Mouse (Mus musculus) liver, postnatal 0 days (tissue): ENCODE measurements around the gene Gng12.

Experiments used
- CTCF ChIP-seq: sonication (generic); IDR thresholded peaks from 2 replicates; pipeline ENCODE4 v1.5.1; 2016; ENCODE audit warnings: antibody characterized with exemption, low read depth
- EP300 ChIP-seq: IDR thresholded peaks from 2 replicates; pipeline ENCODE4 v1.6.1; 2016; ENCODE audit warnings: antibody characterized with exemption, low read depth, mild to moderate bottlenecking

- no peak for TF ChIP-seq CTCF
- TF ChIP-seq EP300: no peak
These were observed 47.3 kb upstream of the Gng12 start for GRCm38 (mm10) chr6:66848936-66849335.
